Mouse (Mus musculus): ENCODE results near the gene Taf1d. TPM values are rescaled to one million over a fixed set of nuclear protein-coding genes. Genes with fewer than 3 reads are reported as not detected.
"Not testable (repeated sequence)": the region's sequence is repeated elsewhere in the genome, so short reads cannot be mapped to it uniquely, and the experiment has no call there.

Gene Taf1d
- total RNA-seq (2021), result 10 to 100 TPM; 26.7 to 35.0 TPM

DNA sequence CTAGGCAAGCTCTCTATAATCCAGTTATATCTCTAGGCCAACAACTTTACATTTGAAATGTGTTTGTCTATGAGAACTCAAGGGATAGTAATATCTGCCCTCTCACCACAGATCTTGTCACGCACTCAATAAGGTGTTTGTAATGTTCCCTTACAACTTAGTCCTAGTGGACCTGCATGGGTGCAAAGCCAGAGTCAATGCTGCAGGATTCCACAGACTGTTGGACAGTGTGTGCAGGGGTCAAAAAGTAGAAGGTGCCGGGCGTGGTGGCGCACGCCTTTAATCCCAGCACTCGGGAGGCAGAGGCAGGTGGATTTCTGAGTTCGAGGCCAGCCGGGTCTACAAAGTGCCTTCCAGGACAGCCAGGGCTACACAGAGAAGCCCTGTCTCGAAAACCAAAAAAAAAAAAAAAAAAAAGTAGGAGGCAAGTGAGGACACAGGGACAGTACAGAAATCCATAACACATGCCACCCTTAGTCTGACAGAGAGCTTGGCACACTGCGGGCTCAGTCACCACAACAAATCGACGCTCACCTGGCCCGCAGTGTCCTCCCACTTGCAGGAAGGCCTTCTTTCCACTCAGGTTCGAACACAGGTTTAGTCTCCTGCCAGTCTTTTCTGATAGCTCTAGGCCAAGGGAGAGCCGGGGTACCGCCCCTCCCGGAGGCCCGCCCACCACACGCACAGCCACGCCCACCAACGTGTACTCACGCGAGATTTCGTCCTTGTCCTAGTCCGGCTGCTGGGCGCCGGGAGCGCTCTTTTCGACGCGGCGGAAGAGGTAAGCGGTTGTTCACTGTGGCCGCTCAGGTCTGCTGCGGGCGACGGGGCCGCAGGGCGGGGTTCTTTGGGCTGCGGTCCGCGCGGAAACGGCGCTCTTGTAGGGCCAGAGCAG lies at the start of gene Taf1d:
TSS of gene Taf1d (plus strand) at position 712 of the 895 bp plus-strand sequence.
- DNase-seq (ENCODE audit: extremely low spot score in 1 of 2, low spot score in 1 of 2), result peak; percentile 95 to 96

GRCm38 (mm10) chr9:15256214-15256613 lies 49.8 kb upstream of the Taf1d start:
- DNase-seq (ENCODE audit: extremely low spot score in 1 of 2, low spot score in 1 of 2), result no peak

DNA sequence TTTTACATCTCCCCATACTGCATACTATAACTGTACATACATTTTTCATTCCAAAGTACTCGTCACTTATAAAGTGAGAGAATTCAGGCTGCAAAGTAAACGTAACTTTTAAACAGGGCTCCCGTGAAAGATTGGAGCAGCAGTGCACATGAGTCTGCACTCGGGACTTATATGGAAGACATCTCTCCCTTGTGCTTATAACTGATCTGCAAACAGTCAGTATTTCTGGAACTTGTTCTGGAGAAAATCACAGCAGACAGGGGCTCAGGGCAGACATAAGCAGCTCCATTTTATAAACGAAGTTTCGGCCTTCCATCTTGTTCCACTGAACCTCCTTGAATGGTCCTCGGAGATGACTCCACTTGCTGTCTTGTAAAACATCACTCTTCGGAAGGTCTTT lies 44.0 kb upstream of the Taf1d start:
- DNase-seq (ENCODE audit: extremely low spot score in 1 of 2, low spot score in 1 of 2), result no peak

DNA sequence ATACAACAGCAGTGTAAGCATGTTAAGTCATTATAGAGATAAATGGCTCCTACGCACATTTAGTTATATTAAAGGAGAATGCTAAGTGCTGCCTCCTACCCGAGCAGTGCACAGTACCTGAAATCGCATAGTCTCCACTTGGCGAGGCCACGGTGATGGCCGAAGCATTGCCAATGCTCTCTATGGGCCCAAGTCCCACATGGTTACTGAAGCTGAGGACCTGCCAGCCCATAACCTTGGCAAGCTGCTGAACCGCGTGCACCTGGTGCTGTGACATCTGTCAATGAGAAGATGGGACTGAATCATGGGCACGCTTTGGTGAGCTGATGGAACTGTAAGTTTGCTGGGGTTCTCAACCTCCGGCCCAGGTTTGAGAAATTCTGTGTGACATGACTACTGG lies 42.5 kb upstream of the Taf1d start:
- no peak for DNase-seq (ENCODE audit: extremely low spot score in 1 of 2, low spot score in 1 of 2)

GRCm38 (mm10) chr9:15273981-15274380 lies 32.0 kb upstream of the Taf1d start:
- DNase-seq (ENCODE audit: extremely low spot score in 1 of 2, low spot score in 1 of 2), result no peak

- no peak for DNase-seq (ENCODE audit: extremely low spot score in 1 of 2, low spot score in 1 of 2)
Observed at GRCm38 (mm10) chr9:15276855-15277254, 29.2 kb upstream of the Taf1d start.

- DNase-seq (ENCODE audit: extremely low spot score in 1 of 2, low spot score in 1 of 2), result no peak
Observed at GRCm38 (mm10) chr9:15278343-15278742, 27.7 kb upstream of the Taf1d start.

GRCm38 (mm10) chr9:15279139-15279648 lies 26.8 kb upstream of the Taf1d start:
- DNase-seq (ENCODE audit: extremely low spot score in 1 of 2, low spot score in 1 of 2), result no peak

GRCm38 (mm10) chr9:15279649-15280490 lies 26.1 kb upstream of the Taf1d start, which contains the start of gene Med17:
Gene Med17 (minus strand): TSS chr9:15279931.
- peak; percentile 85 to 89 for DNase-seq (ENCODE audit: extremely low spot score in 1 of 2, low spot score in 1 of 2)

- no peak for DNase-seq (ENCODE audit: extremely low spot score in 1 of 2, low spot score in 1 of 2)
Observed at GRCm38 (mm10) chr9:15280491-15280879, 25.5 kb upstream of the Taf1d start.

GRCm38 (mm10) chr9:15285443-15285842 lies 20.6 kb upstream of the Taf1d start:
- DNase-seq (ENCODE audit: extremely low spot score in 1 of 2, low spot score in 1 of 2), result no peak

GRCm38 (mm10) chr9:15287846-15288245 lies 18.2 kb upstream of the Taf1d start:
- DNase-seq (ENCODE audit: extremely low spot score in 1 of 2, low spot score in 1 of 2), result no peak

GRCm38 (mm10) chr9:15288402-15288801 lies 17.6 kb upstream of the Taf1d start:
- DNase-seq (ENCODE audit: extremely low spot score in 1 of 2, low spot score in 1 of 2), result no peak

GRCm38 (mm10) chr9:15289251-15289650 lies 16.8 kb upstream of the Taf1d start:
- no peak for DNase-seq (ENCODE audit: extremely low spot score in 1 of 2, low spot score in 1 of 2)

GRCm38 (mm10) chr9:15297112-15297511 lies 8.9 kb upstream of the Taf1d start:
- DNase-seq (ENCODE audit: extremely low spot score in 1 of 2, low spot score in 1 of 2), result no peak

GRCm38 (mm10) chr9:15298451-15298850 lies 7.6 kb upstream of the Taf1d start:
- DNase-seq (ENCODE audit: extremely low spot score in 1 of 2, low spot score in 1 of 2), result no peak

- DNase-seq (ENCODE audit: extremely low spot score in 1 of 2, low spot score in 1 of 2), result no peak
Observed at GRCm38 (mm10) chr9:15300056-15300455, 6.0 kb upstream of the Taf1d start.

- no peak for DNase-seq (ENCODE audit: extremely low spot score in 1 of 2, low spot score in 1 of 2)
Observed at GRCm38 (mm10) chr9:15301399-15301798, 4.6 kb upstream of the Taf1d start.

DNA sequence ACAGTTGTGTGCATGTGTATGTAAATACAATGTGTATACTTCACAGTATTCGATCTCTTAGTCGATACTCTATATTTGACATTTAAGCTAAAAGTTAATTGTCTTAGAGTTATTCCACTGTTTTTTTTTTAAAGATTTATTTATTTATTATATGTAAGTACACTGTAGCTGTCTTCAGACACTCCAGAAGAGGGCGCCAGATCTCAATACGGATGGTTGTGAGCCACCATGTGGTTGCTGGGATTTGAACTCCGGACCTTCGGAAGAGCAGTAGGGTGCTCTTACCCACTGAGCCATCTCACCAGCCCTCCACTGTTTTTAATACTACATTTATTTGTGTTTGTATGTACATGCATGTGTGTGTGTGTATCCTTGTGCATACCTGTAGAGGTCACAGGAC lies 4.0 kb upstream of the Taf1d start:
- not testable (repeated sequence) for DNase-seq (ENCODE audit: extremely low spot score in 1 of 2, low spot score in 1 of 2)

GRCm38 (mm10) chr9:15302881-15303280 lies 3.1 kb upstream of the Taf1d start:
- no peak for DNase-seq (ENCODE audit: extremely low spot score in 1 of 2, low spot score in 1 of 2)
